Mouse (Mus musculus) brain, embryonic 14.5 days (tissue): ENCODE results near the gene Faim2.

Experiments
- CTCF ChIP-seq: fragments of 200-500 bp; IDR thresholded peaks from 2 replicates; pipeline ENCODE4 v1.5.1; 2012; ENCODE audit warnings: inconsistent platforms, mild to moderate bottlenecking, moderate library complexity, borderline replicate concordance; ENCODE audit not compliant: insufficient read depth, insufficient read length; ENCODE audit errors: extremely low read depth
- POLR2A ChIP-seq: fragments of 200-500 bp; IDR thresholded peaks from 2 replicates; pipeline ENCODE4 v1.6.1; 2012; ENCODE audit warnings: mild to moderate bottlenecking, inconsistent platforms, borderline replicate concordance; ENCODE audit not compliant: poor library complexity, insufficient read depth, insufficient read length, severe bottlenecking; ENCODE audit errors: extremely low read depth

DNA sequence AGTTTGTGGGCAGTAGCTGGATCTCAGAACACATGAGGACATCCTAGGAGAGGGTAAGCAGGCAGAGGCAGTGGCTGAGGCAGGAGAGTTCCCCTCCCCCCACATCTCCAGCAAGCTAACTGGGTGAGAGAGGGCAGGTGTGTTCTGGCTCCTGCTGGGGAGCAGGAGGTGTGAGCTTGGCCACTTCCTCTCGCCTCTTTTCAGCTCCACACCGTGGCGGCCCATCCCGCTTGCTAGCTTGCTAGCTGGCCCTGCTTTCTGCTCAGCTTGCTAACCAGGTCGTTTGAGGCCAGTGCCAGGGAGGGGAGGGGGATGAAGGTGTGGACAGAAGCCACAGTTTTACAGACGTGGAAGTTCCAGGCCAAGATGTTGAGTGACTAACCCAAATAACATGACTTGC is 3.2 kb upstream of the Faim2 start:
- no peak for TF ChIP-seq CTCF
- TF ChIP-seq POLR2A: no peak
